Mouse (Mus musculus): ENCODE data around the gene Hcst.

The Hcst gene

GRCm38 (mm10) chr7:30419561-30420499 lies at the start of gene Hcst:
Gene Hcst (minus strand): TSS chr7:30419854.
- DNase-seq (ENCODE audit: low spot score in 2 of 2) = peak in 1 of 2 experiments; percentile 47

DNA sequence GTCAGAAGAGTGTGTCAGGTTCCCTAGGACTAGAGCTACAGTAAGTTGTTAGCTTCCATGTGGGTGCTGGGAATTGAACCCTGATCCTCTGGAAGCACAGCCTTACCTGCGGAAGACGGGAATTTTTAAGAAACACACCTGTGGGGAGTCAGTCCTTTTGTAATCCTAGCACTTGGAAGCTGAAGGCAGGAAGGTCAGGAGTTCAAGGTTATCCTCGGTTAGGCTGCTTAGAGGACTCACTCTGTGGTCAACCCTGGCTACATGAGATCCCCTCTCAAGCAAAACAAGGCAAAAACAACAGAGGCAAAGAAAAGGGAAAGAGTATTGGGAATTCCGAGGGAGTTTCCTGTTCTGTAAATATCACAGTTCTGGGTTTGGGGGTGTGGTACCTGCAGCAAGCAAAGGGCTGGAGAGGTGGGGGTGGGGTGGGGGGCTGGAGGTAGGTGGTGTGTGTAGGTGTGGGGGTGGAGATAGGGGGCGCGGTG lies 45.2 kb upstream of the Hcst start:
- no peak for DNase-seq (ENCODE audit: low spot score in 2 of 2)

DNA sequence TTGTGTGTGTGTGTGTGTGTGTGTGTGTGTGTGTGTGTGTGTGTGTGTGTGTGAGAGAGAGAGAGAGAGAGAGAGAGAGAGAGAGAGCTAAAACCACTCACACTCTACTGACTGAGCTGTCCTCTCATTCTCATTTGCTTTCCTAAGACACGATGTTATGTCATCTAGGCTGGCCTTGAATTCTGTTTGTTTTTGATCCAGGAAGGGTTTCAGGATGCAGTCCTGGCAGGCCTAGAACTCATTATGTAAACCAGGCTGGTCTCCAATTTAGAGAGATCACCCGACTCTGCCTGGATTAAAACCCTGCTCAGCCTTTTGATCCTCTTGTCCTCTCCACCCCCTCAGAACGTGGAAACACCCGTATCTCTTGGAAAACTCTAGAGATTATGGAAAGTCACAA lies 44.3 kb upstream of the Hcst start:
- no peak for DNase-seq (ENCODE audit: low spot score in 2 of 2)

GRCm38 (mm10) chr7:30463568-30463967 lies 43.9 kb upstream of the Hcst start:
- DNase-seq (ENCODE audit: low spot score in 2 of 2) = no peak

GRCm38 (mm10) chr7:30459484-30459883 lies 39.8 kb upstream of the Hcst start:
- DNase-seq (ENCODE audit: low spot score in 2 of 2) = no peak

DNA sequence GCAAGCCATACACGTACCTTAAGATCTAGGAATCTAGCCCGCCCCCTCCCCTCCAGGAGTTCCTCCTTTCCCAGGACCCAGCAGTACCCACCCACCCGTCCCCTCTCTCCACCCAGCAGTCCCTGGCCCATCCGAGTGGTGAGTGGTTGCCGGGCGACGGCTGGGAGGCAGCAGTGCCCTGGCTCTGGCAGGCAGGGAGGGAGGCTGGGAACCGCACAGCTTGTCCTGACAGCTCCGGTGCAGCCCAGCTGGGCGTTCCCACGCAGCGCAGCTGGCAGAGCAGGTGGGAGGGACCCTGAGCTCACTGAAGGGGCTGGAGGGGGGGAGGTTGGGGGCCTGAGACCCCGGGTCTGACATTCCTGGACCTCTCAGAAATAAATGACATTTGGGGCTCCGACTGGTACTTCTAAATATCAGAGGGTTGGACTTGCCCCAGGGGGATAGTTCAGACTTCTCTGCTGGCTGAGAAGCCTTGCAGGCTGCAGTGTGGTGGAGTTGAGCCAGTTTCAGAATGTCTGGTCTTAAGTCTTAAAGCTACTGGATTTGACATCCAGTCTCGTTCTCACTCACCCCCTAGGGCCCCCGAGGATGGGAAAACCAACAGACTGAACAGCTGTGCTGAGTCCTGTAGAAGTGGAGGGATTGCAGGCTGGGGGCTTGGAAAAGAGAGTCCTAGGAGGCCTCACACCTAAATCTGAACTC lies 38.1 kb upstream of the Hcst start, which contains the start of the genes Kirrel2 and Nphs1:
Gene Kirrel2, minus strand, starts transcription at position 62 of the 702 bp plus-strand sequence.
Gene Nphs1, plus strand, starts transcription at position 687 of the 702 bp plus-strand sequence.
- no peak for DNase-seq (ENCODE audit: low spot score in 2 of 2)

GRCm38 (mm10) chr7:30456911-30457628 lies 37.4 kb upstream of the Hcst start:
- DNase-seq (ENCODE audit: low spot score in 2 of 2) = no peak

- no peak for DNase-seq (ENCODE audit: low spot score in 2 of 2)
These were observed 36.8 kb upstream of the Hcst start for GRCm38 (mm10) chr7:30456487-30456886.

- no peak for DNase-seq (ENCODE audit: low spot score in 2 of 2)
These were observed 34.6 kb upstream of the Hcst start for GRCm38 (mm10) chr7:30454259-30454658.

DNA sequence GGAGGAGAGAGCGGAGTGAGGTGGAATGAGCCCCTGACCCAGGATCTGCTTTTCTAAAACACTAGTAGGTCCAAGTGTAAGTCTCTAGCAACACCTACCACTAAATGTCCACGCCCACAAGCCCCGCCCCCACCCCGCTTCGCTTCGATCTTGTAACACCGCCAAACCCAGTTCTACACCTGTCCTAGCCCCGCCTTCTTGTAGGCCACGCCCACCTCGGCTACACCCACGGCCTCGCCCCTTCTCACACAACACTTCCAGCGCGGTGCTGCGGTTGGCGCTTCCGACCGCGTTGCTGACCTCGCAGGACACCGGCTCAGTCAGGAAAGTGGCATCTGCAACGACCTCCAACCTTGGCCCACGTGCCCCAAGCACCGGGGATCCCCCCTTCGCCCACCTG lies 34.1 kb upstream of the Hcst start:
- DNase-seq (ENCODE audit: low spot score in 2 of 2) = peak; percentile 55 to 74

DNA sequence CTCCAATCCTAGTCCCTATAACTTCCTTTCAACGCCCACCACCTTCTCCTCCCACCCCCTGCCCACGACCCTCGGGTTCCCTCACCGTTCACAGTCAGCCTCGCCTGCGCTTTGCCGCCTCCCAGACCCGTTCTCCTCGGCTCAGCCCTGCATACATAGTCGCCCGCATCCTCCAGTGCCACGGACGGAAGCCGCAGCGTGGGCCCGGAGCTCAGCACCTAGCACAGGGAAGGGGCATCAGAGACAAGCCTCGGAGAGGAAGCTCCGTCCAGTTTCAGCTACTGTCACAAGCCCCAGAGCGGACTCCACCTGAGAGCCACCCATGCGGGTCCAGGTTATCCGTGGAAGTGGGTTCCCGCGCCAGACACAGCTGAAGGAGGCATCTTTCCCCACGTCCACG lies 33.7 kb upstream of the Hcst start:
- no peak for DNase-seq (ENCODE audit: low spot score in 2 of 2)

DNA sequence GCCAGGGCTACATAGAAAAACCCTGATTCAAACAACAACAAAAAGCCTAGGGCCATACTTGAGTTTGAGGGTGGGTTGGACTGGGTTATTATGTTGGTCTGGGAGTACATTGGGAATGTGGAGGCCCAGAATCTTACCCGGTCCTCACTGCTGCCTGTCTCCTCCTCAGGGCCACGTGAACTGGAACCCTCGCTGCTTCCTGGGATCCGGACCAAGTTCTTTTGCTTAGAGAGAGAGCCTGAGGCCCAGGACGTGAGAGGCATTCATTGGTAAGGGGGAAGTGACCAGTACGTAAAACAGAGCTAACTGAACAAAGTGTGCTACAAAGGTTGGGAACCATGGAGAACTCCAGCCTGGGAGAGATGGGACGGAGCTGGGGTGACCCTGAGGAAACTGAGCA lies 30.6 kb upstream of the Hcst start:
- DNase-seq (ENCODE audit: low spot score in 2 of 2) = no peak

DNA sequence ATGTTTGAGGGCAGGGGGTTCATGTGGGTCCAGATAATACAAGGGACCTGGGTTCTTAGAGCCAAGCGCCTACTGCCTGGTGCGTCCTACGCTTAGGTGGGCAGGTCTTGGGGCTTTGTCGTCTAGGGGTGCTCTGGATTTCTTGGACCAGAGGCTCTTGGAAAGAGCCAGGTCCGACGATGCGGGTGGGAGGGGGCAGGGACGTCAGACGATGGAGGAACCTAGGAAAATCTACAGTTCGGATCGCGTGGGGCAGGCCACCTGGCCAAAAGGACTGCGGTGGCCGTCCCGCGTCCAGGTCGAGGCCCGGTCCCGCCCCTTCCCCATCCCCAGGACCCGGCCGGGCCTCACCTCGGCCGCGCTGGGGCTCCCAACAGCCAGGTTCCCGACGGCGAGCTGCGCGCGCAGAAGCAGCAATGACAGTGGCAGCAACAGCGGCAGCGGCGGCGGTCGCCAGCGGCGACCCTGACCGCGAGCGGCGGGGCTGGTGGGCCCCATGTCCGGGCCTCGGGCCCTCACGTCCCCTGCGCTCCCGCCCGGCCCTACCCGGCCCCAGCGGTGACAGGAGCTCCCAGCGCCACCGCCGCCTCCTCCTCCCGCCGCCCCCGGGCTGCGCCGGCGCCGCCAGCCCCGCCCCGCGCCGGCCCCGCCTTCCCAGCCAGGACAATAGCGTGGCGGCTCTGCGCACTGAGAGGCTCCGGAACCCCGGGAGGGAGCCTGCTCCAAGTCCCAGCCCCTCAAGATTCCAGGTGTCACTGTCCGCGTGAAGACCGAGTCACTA lies 25.5 kb upstream of the Hcst start, which contains the start of gene Aplp1:
Gene Aplp1, minus strand, starts transcription at position 565 of the 781 bp plus-strand sequence.
- DNase-seq (ENCODE audit: low spot score in 2 of 2) = no peak

- no peak for DNase-seq (ENCODE audit: low spot score in 2 of 2)
These were observed 24.7 kb upstream of the Hcst start for GRCm38 (mm10) chr7:30444154-30444970.

- DNase-seq (ENCODE audit: low spot score in 2 of 2) = no peak
These were observed 24.0 kb upstream of the Hcst start for GRCm38 (mm10) chr7:30443696-30444095.

DNA sequence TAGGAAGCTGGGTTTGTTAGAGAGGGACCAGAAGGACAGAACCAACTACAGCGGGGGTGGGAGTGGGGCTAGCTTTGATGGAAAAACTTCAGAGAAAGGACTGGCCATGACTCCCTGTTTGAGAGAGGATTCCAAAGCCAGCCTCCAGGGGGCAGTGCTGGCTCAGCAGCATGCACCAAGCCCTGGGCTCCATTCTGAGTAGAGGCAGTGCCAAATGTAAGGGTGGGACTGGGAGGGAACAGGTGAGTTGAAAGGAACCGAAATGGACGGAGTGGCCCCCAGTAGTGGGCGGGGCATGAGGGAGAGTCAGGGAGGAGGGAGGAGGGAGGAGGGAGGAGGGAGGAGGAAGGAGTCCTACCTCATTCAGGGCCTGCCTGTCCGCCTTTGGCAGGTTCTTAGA lies 21.0 kb upstream of the Hcst start:
- peak; percentile 43 to 79 for DNase-seq (ENCODE audit: low spot score in 2 of 2)

- no peak for DNase-seq (ENCODE audit: low spot score in 2 of 2)
These were observed 20.1 kb upstream of the Hcst start for GRCm38 (mm10) chr7:30439734-30440133.

DNA sequence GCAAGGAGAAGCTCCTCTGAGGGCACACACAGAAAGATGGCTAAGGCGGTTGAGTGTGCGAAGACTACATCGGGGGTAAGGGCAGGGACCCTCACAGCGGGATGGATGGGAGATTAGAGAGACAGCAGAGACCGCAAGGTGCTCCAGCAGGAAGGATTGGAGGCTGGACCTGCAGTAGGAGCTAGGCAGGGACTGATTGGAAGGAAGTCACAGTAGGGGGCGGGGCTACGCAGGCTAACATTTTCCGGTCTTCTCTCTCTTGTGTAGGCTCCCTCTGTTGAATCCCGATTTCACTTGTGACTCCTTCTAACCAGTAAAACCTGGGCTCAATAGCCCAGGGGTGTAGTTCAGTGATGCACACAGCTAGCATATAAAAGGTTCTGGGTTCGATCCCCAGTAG lies 17.2 kb upstream of the Hcst start:
- DNase-seq (ENCODE audit: low spot score in 2 of 2) = no peak

GRCm38 (mm10) chr7:30435156-30435555 lies 15.5 kb upstream of the Hcst start:
- no peak for DNase-seq (ENCODE audit: low spot score in 2 of 2)

DNA sequence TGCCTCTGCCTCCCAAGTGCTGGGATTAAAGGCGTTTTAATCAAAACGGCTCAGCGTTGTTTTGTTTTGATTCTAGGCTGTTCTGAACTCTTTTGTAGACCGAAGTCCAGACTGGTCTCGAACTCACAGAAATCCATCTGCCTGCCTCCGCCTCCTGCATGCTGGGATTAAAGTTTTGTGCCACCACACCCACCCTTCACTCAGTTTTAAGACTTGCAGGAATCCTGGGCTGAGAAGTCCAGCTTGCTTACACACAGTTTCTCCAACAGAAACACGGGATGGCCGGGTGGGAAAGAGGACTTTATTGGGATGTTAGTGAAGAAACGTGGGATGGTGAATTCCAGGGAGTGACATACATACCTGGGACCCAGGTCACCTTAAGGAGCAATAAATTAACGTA lies 15.0 kb upstream of the Hcst start:
- no peak for DNase-seq (ENCODE audit: low spot score in 2 of 2)

All from spleen, postnatal 4 days (tissue).